Mouse (Mus musculus) kidney, embryonic 14.5 days (tissue): Measurements from ENCODE around the gene Opn5. TPM values are rescaled to one million over a fixed set of nuclear protein-coding genes. Genes with fewer than 3 reads are reported as not detected.

Experiments used
- polyA plus RNA-seq: library from polyadenylated mRNA; unstranded; fragments of >200 nt; fragmentation: Nextera tagmentation; extraction: Ambion mirVana; gene quantifications from 2 replicates; pipeline ENCODE4 v1.2.1, GENCODE M21; 2014

Opn5 gene
- polyA plus RNA-seq, 1 experiment from 2014 or later = 0.37 TPM

Other genes with a start within 250 kb of the Opn5 start
- not detected in 2 replicates for gene Adgrf4, start 80.9 kb upstream of the Opn5 start, polyA plus RNA-seq
- gene Adgrf2, start 130.8 kb upstream of the Opn5 start, polyA plus RNA-seq = not detected in 2 replicates